Mouse (Mus musculus): ENCODE measurements around the gene Habp2.
A peak's percentile ranks its signal among the peaks of the same experiment; 100 is the strongest.
"Not testable (repeated sequence)": the region's sequence is repeated elsewhere in the genome, so short reads cannot be mapped to it uniquely, and the experiment has no call there.

The Habp2 gene

GRCm38 (mm10) chr19:56296668-56297067 is 9.7 kb downstream of the Habp2 start:
- DNase-seq (ENCODE audit: low spot score in 2 of 2): no peak

GRCm38 (mm10) chr19:56297264-56297663 is 10.3 kb downstream of the Habp2 start:
- no peak for DNase-seq (ENCODE audit: low spot score in 2 of 2)

- DNase-seq (ENCODE audit: low spot score in 2 of 2): peak; percentile 30 to 38
Observed at GRCm38 (mm10) chr19:56300835-56301234, 13.9 kb downstream of the Habp2 start.

GRCm38 (mm10) chr19:56316531-56316930 is 29.6 kb downstream of the Habp2 start:
- no peak for DNase-seq (ENCODE audit: low spot score in 2 of 2)

- DNase-seq (ENCODE audit: low spot score in 2 of 2): no peak
Observed at GRCm38 (mm10) chr19:56319219-56319618, 32.3 kb downstream of the Habp2 start.

GRCm38 (mm10) chr19:56319629-56320028 is 32.7 kb downstream of the Habp2 start:
- no peak for DNase-seq (ENCODE audit: low spot score in 2 of 2)

- no peak for DNase-seq (ENCODE audit: low spot score in 2 of 2)
Observed at GRCm38 (mm10) chr19:56320186-56320860, 33.4 kb downstream of the Habp2 start.

GRCm38 (mm10) chr19:56321303-56321920 is 34.5 kb downstream of the Habp2 start:
- DNase-seq (ENCODE audit: low spot score in 2 of 2): no peak

- DNase-seq (ENCODE audit: low spot score in 2 of 2): no peak
Observed at GRCm38 (mm10) chr19:56325676-56326075, 38.7 kb downstream of the Habp2 start.

GRCm38 (mm10) chr19:56326243-56326855 is 39.4 kb downstream of the Habp2 start:
- peak in 1 of 2 experiments; percentile 32 for DNase-seq (ENCODE audit: low spot score in 2 of 2)

- no peak for DNase-seq (ENCODE audit: low spot score in 2 of 2)
Observed at GRCm38 (mm10) chr19:56336321-56336720, 49.4 kb downstream of the Habp2 start.

- no peak for DNase-seq (ENCODE audit: low spot score in 2 of 2)
Observed at GRCm38 (mm10) chr19:56336826-56337225, 49.9 kb downstream of the Habp2 start.

GRCm38 (mm10) chr19:56342006-56342405 is 55.1 kb downstream of the Habp2 start:
- DNase-seq (ENCODE audit: low spot score in 2 of 2): peak; percentile 74 to 76

- peak in 1 of 2 experiments; percentile 34 for DNase-seq (ENCODE audit: low spot score in 2 of 2)
Observed at GRCm38 (mm10) chr19:56343869-56344563, 57.1 kb downstream of the Habp2 start.

- peak in 1 of 2 experiments; percentile 30 for DNase-seq (ENCODE audit: low spot score in 2 of 2)
Observed at GRCm38 (mm10) chr19:56346016-56346415, 59.1 kb downstream of the Habp2 start.

- DNase-seq (ENCODE audit: low spot score in 2 of 2): no peak
Observed at GRCm38 (mm10) chr19:56346750-56347149, 59.8 kb downstream of the Habp2 start.

GRCm38 (mm10) chr19:56349295-56349694 is 62.4 kb downstream of the Habp2 start:
- no peak for DNase-seq (ENCODE audit: low spot score in 2 of 2)

- no peak for DNase-seq (ENCODE audit: low spot score in 2 of 2)
Observed at GRCm38 (mm10) chr19:56353689-56354088, 66.8 kb downstream of the Habp2 start.

GRCm38 (mm10) chr19:56355201-56355600 is 68.3 kb downstream of the Habp2 start:
- no peak for DNase-seq (ENCODE audit: low spot score in 2 of 2)

GRCm38 (mm10) chr19:56356480-56357373 is 69.8 kb downstream of the Habp2 start:
- peak; percentile 47 to 77 for DNase-seq (ENCODE audit: low spot score in 2 of 2)

- not testable (repeated sequence) for DNase-seq (ENCODE audit: low spot score in 2 of 2)
Observed at GRCm38 (mm10) chr19:56357374-56357708, 70.4 kb downstream of the Habp2 start.

All from right cerebral cortex, postnatal 10 days (tissue).